Mouse (Mus musculus) kidney, postnatal 0 days (tissue): ENCODE measurements at regions not wholly inside any gene's neighbourhood (a gene's known extent, or its start where the extent isn't known, plus 50 kb on each side); places are given as distances from the start of the nearest gene placed in this dataset.

Experiments
- ATAC-seq: fragments of 200-750 bp; cut with Nextera tagmentation; replicated peaks from 2 replicates; pipeline ENCODE4 v1.8.0; 2017; ENCODE audit warnings: low read depth, moderate number of reproducible peaks, moderate TSS enrichment, moderate library complexity; ENCODE audit not compliant: low FRiP score
- DNase-seq: peaks from one replicate; pipeline ENCODE4 v3.0.0-alpha.2; 2016; ENCODE audit warnings: low spot score
- H3K27ac ChIP-seq: fragments of 300-500 bp; sonication (generic); 2 replicates; pipeline ENCODE4 v1.5.1; 2014; ENCODE audit warnings: mild to moderate bottlenecking
- H3K27me3 ChIP-seq: fragments of 300-500 bp; sonication (generic); 2 replicates; pipeline ENCODE4 v1.6.1; 2014; ENCODE audit warnings: low read length, mixed read lengths; ENCODE audit not compliant: insufficient read depth
- H3K36me3 ChIP-seq: fragments of 300-500 bp; sonication (generic); 2 replicates; pipeline ENCODE4 v1.6.1; 2014; ENCODE audit warnings: low read length, mixed read lengths; ENCODE audit not compliant: insufficient read depth
- H3K4me1 ChIP-seq: fragments of 300-500 bp; sonication (generic); replicated peaks from 2 replicates; pipeline ENCODE4 v1.6.1; 2014; ENCODE audit warnings: antibody characterized with exemption, low read length, mixed read lengths; ENCODE audit not compliant: insufficient read depth
- H3K4me2 ChIP-seq: fragments of 300-500 bp; sonication (generic); 2 replicates; pipeline ENCODE4 v1.6.1; 2014; ENCODE audit warnings: mild to moderate bottlenecking, low read length, moderate library complexity, mixed read lengths
- H3K4me3 ChIP-seq: fragments of 300-500 bp; sonication (generic); replicated peaks from 2 replicates; pipeline ENCODE4 v1.5.1; 2014; ENCODE audit warnings: low read depth, low read length
- H3K9ac ChIP-seq: fragments of 300-500 bp; sonication (generic); 2 replicates; pipeline ENCODE4 v1.6.1; 2014; ENCODE audit warnings: low read depth, low read length
- H3K9me3 ChIP-seq: fragments of 300-500 bp; sonication (generic); replicated peaks from 2 replicates; pipeline ENCODE4 v1.6.1; 2016; ENCODE audit warnings: low read length, inconsistent platforms, mixed read lengths
- CTCF ChIP-seq: IDR thresholded peaks from 2 replicates; pipeline ENCODE4 v1.5.1; 2016; ENCODE audit warnings: antibody characterized with exemption, low read depth, mild to moderate bottlenecking, moderate library complexity
- WGBS: fragments of 180-500 bp; shearing (Covaris S2); extraction: QIAGEN DNeasy Blood & Tissue Kit; methylation state at CpG from one replicate; pipeline ENCODE4 v1.1.7; 2014; 5-methylcytosine and 5-hydroxymethylcytosine counted together

GRCm38 (mm10) chr5:68572816-68573215 is 541.2 kb downstream of the Grxcr1 start:
- Histone ChIP-seq H3K27me3 (no peaks in the 10 kb centered on the region), H3K27ac (no peak overlapping the region), H3K4me3 (no peak overlapping the region), H3K36me3 (no peaks in the 10 kb centered on the region), H3K9me3 (no peaks in the 10 kb centered on the region), H3K4me2 (no peak overlapping the region), H3K4me1 (no peaks in the 10 kb centered on the region), H3K9ac (no peak overlapping the region)
- WGBS, result 62% methylated on average over 5 of the region's 5 CpGs
- DNase-seq, result no peak
- 0 out of 2 replicates have a peak, but pooled peaks have one; percentile 17 for ATAC-seq
- TF ChIP-seq CTCF, result no peak

- no peak for TF ChIP-seq CTCF
- Histone ChIP-seq H3K27me3 (no peaks in the 10 kb centered on the region), H3K4me1 (no peaks in the 10 kb centered on the region), H3K4me3 (no peak overlapping the region), H3K9me3 (no peaks in the 10 kb centered on the region), H3K9ac (no peak overlapping the region), H3K36me3 (no peaks in the 10 kb centered on the region), H3K4me2 (no peak overlapping the region), H3K27ac (no peak overlapping the region)
- no peak for ATAC-seq
- no peak for DNase-seq
Measured at GRCm38 (mm10) chr5:68575827-68576226, 544.2 kb downstream of the Grxcr1 start.

- Histone ChIP-seq H3K9me3 (no peaks in the 10 kb centered on the region), H3K4me2 (no peak overlapping the region), H3K36me3 (no peaks in the 10 kb centered on the region), H3K27me3 (no peaks in the 10 kb centered on the region), H3K9ac (no peak overlapping the region), H3K4me3 (no peak overlapping the region), H3K4me1 (no peaks in the 10 kb centered on the region), H3K27ac (no peak overlapping the region)
- no peak for DNase-seq
- no peak for ATAC-seq
- TF ChIP-seq CTCF, result no peak
- WGBS, result 90% methylated on average over 1 of the region's 1 CpGs
Measured at GRCm38 (mm10) chr5:68578496-68578895, 546.9 kb downstream of the Grxcr1 start.

- Histone ChIP-seq H3K27ac (no peak overlapping the region), H3K4me1 (no peaks in the 10 kb centered on the region), H3K36me3 (no peaks in the 10 kb centered on the region), H3K4me3 (no peak overlapping the region), H3K9ac (no peak overlapping the region), H3K9me3 (no peaks in the 10 kb centered on the region), H3K4me2 (no peak overlapping the region), H3K27me3 (no peaks in the 10 kb centered on the region)
- ATAC-seq, result no peak
- DNase-seq, result no peak
- 76% methylated on average over 3 of the region's 3 CpGs for WGBS
- TF ChIP-seq CTCF, result no peak
Measured at GRCm38 (mm10) chr5:68592423-68592822, 560.8 kb downstream of the Grxcr1 start.

- H3K4me3 ChIP-seq, result no peak overlapping the region
- no peak overlapping the region for H3K27ac ChIP-seq
- ATAC-seq, result no peak
- no peaks in the 10 kb centered on the region for H3K36me3 ChIP-seq
- no peaks in the 10 kb centered on the region for H3K9me3 ChIP-seq
- no peaks in the 10 kb centered on the region for H3K27me3 ChIP-seq
- no peak overlapping the region for H3K9ac ChIP-seq
- no peak for DNase-seq
- TF ChIP-seq CTCF, result no peak
- H3K4me2 ChIP-seq, result no peak overlapping the region
- no peaks in the 10 kb centered on the region for H3K4me1 ChIP-seq
Measured at GRCm38 (mm10) chr5:68618451-68618850, 586.8 kb downstream of the Grxcr1 start.

GRCm38 (mm10) chr5:68635400-68635799 is 603.8 kb downstream of the Grxcr1 start:
- Histone ChIP-seq H3K4me2 (no peak overlapping the region), H3K36me3 (no peaks in the 10 kb centered on the region), H3K4me1 (no peaks in the 10 kb centered on the region), H3K9me3 (no peaks in the 10 kb centered on the region), H3K27me3 (no peaks in the 10 kb centered on the region), H3K4me3 (no peak overlapping the region), H3K9ac (no peak overlapping the region), H3K27ac (no peak overlapping the region)
- WGBS, result 64% methylated on average over 3 of the region's 3 CpGs
- DNase-seq, result no peak
- TF ChIP-seq CTCF, result no peak
- ATAC-seq, result no peak

- H3K36me3 ChIP-seq, result no peaks in the 10 kb centered on the region
- WGBS, result 67% methylated on average over 3 of the region's 3 CpGs
Measured at GRCm38 (mm10) chr5:68672834-68673233, 641.2 kb downstream of the Grxcr1 start.

More at GRCm38 (mm10) chr5:68672834-68673233, 641.2 kb downstream of the Grxcr1 start:
- DNase-seq (no peak), ATAC-seq (no peak)
- H3K27me3 ChIP-seq, result no peaks in the 10 kb centered on the region
- H3K4me1 ChIP-seq, result no peaks in the 10 kb centered on the region
- H3K27ac ChIP-seq, result no peak overlapping the region
- H3K9me3 ChIP-seq, result no peaks in the 10 kb centered on the region
- no peak overlapping the region for H3K4me3 ChIP-seq
- TF ChIP-seq CTCF, result no peak
- H3K9ac ChIP-seq, result no peak overlapping the region
- H3K4me2 ChIP-seq, result no peak overlapping the region
